Mouse (Mus musculus) neural tube, embryonic 11.5 days (tissue): Measurements from ENCODE around the gene Mn1. TPM values are rescaled to one million over a fixed set of nuclear protein-coding genes. Genes with fewer than 3 reads are reported as not detected.

ENCODE experiments used
- ATAC-seq: fragments of 200-750 bp; cut with Nextera tagmentation; 2 replicates; pipeline ENCODE4 v1.8.0; 2017; ENCODE audit warnings: moderate number of reproducible peaks, mild to moderate bottlenecking, moderate TSS enrichment, moderate library complexity; ENCODE audit not compliant: insufficient read depth, low FRiP score, low TSS enrichment
- DNase-seq: peaks from one replicate; pipeline ENCODE4 v3.0.0-alpha.2; 2015; ENCODE audit warnings: low spot score
- H3K27ac ChIP-seq: fragments of 300-500 bp; sonication (generic); 2 replicates; pipeline ENCODE4 v1.5.1; 2014; ENCODE audit warnings: low read depth, mild to moderate bottlenecking, low read length
- H3K27me3 ChIP-seq: fragments of 300-500 bp; sonication (generic); 2 replicates; pipeline ENCODE4 v1.6.1; 2014; ENCODE audit warnings: mild to moderate bottlenecking, low read length, mixed read lengths; ENCODE audit not compliant: control insufficient read depth, insufficient read depth
- H3K36me3 ChIP-seq: fragments of 300-500 bp; sonication (generic); 2 replicates; pipeline ENCODE4 v1.6.1; 2014; ENCODE audit warnings: mild to moderate bottlenecking, low read length, moderate library complexity, mixed read lengths; ENCODE audit not compliant: control insufficient read depth, insufficient read depth
- H3K4me1 ChIP-seq: fragments of 300-500 bp; sonication (generic); 2 replicates; pipeline ENCODE4 v1.6.1; 2014; ENCODE audit warnings: low read length, mixed read lengths; ENCODE audit not compliant: control insufficient read depth, insufficient read depth
- H3K4me2 ChIP-seq: fragments of 300-500 bp; sonication (generic); 2 replicates; pipeline ENCODE4 v1.6.1; 2014; ENCODE audit warnings: low read depth, mild to moderate bottlenecking, moderate library complexity
- H3K4me3 ChIP-seq: fragments of 300-500 bp; sonication (generic); 2 replicates; pipeline ENCODE4 v1.5.1; 2014; ENCODE audit warnings: low read depth, low read length
- H3K9ac ChIP-seq: fragments of 300-500 bp; sonication (generic); 2 replicates; pipeline ENCODE4 v1.6.1; 2014; ENCODE audit warnings: mild to moderate bottlenecking, low read length
- H3K9me3 ChIP-seq: fragments of 300-500 bp; sonication (generic); 2 replicates; pipeline ENCODE4 v1.6.1; 2016; ENCODE audit warnings: low read length; ENCODE audit not compliant: control insufficient read depth
- WGBS: fragments of 180-500 bp; shearing (Covaris S2); extraction: QIAGEN DNeasy Blood & Tissue Kit; methylation state at CpG from one replicate; pipeline ENCODE4 v1.1.7; 2014; 5-methylcytosine and 5-hydroxymethylcytosine counted together
- polyA plus RNA-seq: library from polyadenylated mRNA; unstranded; fragments of >200 nt; fragmentation: Nextera tagmentation; extraction: Ambion mirVana; gene quantifications from 2 replicates; pipeline ENCODE4 v1.2.1, GENCODE M21; 2014

Mn1 gene
- polyA plus RNA-seq, 1 experiment from 2014 or later: 25.6 TPM

DNA sequence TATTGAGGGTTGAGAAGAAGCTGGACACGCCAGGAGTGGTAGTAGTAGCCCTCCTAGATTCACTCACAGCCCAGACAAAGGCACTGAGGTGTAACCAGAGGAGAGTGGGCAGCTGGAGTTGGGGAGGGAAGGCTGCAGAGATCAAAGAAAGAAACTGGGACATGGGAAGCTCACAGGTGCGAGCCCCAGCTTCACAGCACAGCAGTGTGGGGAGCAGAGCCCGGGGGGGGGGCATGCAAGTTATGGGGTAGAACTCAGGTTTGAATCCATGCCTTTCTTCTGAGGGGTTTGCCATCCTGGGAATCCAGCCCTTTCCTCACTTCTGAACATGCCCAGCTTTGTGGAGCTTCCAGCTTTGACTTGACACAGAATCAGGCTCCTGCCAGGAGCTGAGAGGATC, 82.9 kb downstream of the Mn1 start:
- no peaks in the 10 kb centered on the region for H3K9me3 ChIP-seq
- peaks cover 2% of the 10 kb centered on the region; the same call in 1 of the 2 replicates for H3K4me1 ChIP-seq
- DNase-seq (no peak), ATAC-seq (no peak)
- H3K27ac ChIP-seq: no peak overlapping the region
- H3K4me3 ChIP-seq: no peak overlapping the region
- 65% methylated on average over 3 of the region's 3 CpGs for WGBS
- H3K27me3 ChIP-seq: peaks cover 28% of the 10 kb centered on the region
- no peak overlapping the region for H3K4me2 ChIP-seq
- H3K9ac ChIP-seq: no peak overlapping the region
- H3K36me3 ChIP-seq: no peaks in the 10 kb centered on the region

DNA sequence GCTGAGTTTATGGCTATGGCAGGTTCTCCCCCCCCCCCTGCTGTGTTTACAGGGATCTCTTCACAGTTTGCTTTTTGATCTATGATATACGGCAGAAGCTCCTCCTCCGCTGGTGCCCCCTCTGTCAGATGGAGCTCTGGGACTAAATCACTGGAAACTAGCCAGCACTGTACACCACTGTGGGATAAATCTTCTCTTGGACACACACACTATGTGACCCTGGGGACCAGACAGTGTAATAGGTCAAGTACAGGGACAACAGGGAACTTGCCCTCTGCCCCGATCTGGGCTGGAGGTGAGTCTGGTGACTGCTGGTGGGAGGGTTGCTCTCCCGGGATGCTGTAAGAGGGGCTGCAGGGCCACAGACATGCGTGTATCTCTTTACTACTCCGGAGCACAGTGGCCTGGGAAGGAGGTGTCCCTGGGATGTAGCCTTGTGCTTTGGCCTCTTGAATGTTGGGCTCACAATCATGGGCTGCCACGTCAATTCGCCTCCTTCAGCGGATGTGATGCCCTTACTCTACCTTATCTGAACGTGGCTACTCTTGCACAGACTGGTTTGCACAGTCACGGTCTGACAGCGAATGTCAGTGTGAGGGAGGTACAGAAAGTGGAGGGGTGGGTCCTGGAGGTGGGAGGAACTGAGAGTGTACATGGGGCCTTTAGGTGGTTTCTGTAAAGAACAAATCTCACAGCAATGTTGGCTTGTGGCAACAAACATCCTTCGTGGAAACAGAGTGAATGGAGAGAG, 84.7 kb downstream of the Mn1 start:
- H3K27ac ChIP-seq: no peak overlapping the region
- WGBS: 60% methylated on average over 13 of the region's 13 CpGs
- no peak for ATAC-seq

DNA sequence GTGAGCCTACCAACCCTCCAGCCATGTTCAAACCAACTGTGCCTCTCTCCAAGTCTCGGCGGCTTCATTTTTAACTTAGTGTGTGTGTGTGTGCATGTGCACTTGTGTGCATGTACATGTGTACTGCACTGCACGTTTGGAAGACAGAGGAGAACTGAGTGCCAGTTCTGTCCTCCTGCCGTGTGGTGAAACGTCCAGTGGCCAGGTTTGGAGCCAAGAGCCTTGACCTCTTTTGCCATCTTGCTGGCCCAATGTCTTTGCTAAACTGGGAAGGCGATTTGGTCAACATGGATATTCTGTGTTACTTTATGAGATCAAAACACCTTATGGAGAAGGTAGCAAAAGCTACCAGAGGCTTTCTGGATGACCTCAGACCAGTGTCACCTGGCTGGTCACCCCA, 88.1 kb downstream of the Mn1 start:
- no peaks in the 10 kb centered on the region for H3K9me3 ChIP-seq
- H3K4me3 ChIP-seq: no peak overlapping the region
- no peak overlapping the region for H3K4me2 ChIP-seq
- WGBS: 90% methylated on average over 6 of the region's 6 CpGs
- peaks cover 36% of the 10 kb centered on the region for H3K4me1 ChIP-seq
- no peak overlapping the region for H3K9ac ChIP-seq
- DNase-seq: no peak
- peaks cover 24% of the 10 kb centered on the region for H3K27me3 ChIP-seq
- ATAC-seq: no peak
- no peak overlapping the region for H3K27ac ChIP-seq
- no peaks in the 10 kb centered on the region for H3K36me3 ChIP-seq

More for the DNA sequence above, 84.7 kb downstream of the Mn1 start:
- H3K36me3 ChIP-seq: no peaks in the 10 kb centered on the region
- H3K4me2 ChIP-seq: no peak overlapping the region
- H3K27me3 ChIP-seq: peaks cover 33% of the 10 kb centered on the region
- H3K4me1 ChIP-seq: peaks cover 11% of the 10 kb centered on the region
- no peak overlapping the region; the same call in 1 of the 2 replicates for H3K9ac ChIP-seq
- DNase-seq: no peak
- no peaks in the 10 kb centered on the region for H3K9me3 ChIP-seq
- H3K4me3 ChIP-seq: no peak overlapping the region

DNA sequence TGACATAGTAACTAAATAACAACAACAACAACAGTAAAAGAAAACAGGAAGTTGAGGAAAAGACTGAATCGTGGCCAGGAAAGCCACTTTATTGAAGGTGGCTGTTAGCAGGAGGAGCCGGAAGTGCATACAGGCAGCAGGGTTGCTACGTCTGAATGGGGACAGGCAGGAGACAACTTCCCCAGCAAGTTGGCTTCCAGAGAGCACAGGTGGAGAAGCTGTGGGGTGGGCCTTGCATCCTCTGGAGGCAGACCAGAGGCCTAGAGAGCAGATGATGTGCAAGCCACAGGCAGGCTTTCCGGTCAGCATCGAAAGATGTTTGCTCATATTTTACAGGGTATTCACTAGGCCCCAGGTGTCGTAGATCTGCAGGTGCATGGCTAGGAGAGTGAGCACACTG, 88.7 kb downstream of the Mn1 start:
- H3K27ac ChIP-seq: no peak overlapping the region
- no peaks in the 10 kb centered on the region for H3K9me3 ChIP-seq
- H3K27me3 ChIP-seq: peaks cover 23% of the 10 kb centered on the region
- DNase-seq (no peak), ATAC-seq (no peak)
- H3K4me1 ChIP-seq: peaks cover 36% of the 10 kb centered on the region
- no peak overlapping the region for H3K4me3 ChIP-seq
- no peaks in the 10 kb centered on the region; the same call in 1 of the 2 replicates for H3K36me3 ChIP-seq
- 87% methylated on average over 6 of the region's 6 CpGs for WGBS
- no peak overlapping the region for H3K4me2 ChIP-seq
- H3K9ac ChIP-seq: no peak overlapping the region

DNA sequence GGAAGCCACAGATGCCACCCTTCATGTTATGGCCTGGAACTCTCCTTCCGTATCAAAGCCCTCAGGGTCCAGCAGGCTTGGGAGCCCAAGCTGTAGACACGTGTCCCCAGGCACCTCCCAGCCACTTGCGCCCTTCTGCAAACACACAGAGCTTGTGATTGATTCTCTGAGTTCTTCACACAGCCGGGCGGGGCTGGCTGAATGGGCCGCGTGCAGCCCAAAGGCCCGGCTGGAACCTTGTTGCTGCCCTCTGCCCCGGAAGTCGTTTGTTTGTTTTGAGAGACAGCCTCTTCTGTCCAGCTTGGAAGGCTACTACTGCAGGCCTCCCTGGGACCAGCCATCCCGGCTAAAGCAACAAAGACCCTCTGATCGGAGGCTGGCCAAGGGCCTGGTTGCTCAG, 89.2 kb downstream of the Mn1 start:
- Histone ChIP-seq H3K36me3 (no peaks in the 10 kb centered on the region; the same call in 1 of the 2 replicates), H3K9ac (no peak overlapping the region), H3K27me3 (peaks cover 23% of the 10 kb centered on the region), H3K4me1 (peaks cover 36% of the 10 kb centered on the region), H3K27ac (0 out of 2 replicates have a peak overlapping the region, but pooled peaks have one; percentile 9), H3K4me3 (no peak overlapping the region), H3K4me2 (no peak overlapping the region), H3K9me3 (no peaks in the 10 kb centered on the region)
- WGBS: 10% methylated on average over 12 of the region's 12 CpGs
- ATAC-seq (no peak), DNase-seq (peak; percentile 66)

Other genes with a start within 250 kb of the Mn1 start
- 131 and 134 TPM in 2 replicates for gene Pitpnb, start 86.6 kb upstream of the Mn1 start, polyA plus RNA-seq